Mouse (Mus musculus) layer of hippocampus, adult 6 months (tissue): ENCODE results near the gene Slc35b2. TPM values are rescaled to one million over a fixed set of nuclear protein-coding genes. Genes with fewer than 3 reads are reported as not detected.

ENCODE experiments used
- long read RNA-seq, 2 experiments: library from polyadenylated mRNA; unstranded; transcript quantifications; one replicate each; pipeline ENCODE4 v2.0.0; 2019 to 2020
- polyA plus RNA-seq: library from polyadenylated mRNA; unstranded; fragments of <200 nt; fragmentation: Nextera tagmentation; gene quantifications from 2 replicates; pipeline ENCODE4 v1.2.3, GENCODE M21; 2021

Slc35b2 gene
- 83.8 and 87.7 TPM in 2 replicates for polyA plus RNA-seq
- long read RNA-seq, experiment 1, transcript Slc35b2-205 (4 exons, 1,906 nt) = major isoform, 154 of 181 reads
- long read RNA-seq, experiment 1, partial matches to known transcripts = 15 of 181 reads
- long read RNA-seq, experiment 1, other reads (novel, unspliced or antisense) = 5 of 181 reads
- long read RNA-seq, experiment 2, transcript Slc35b2-205 (4 exons, 1,906 nt) = major isoform, 357 of 382 reads
- long read RNA-seq, experiment 2, partial matches to known transcripts = 6 of 382 reads
- long read RNA-seq, experiment 2, other reads (novel, unspliced or antisense) = 13 of 382 reads

DNA sequence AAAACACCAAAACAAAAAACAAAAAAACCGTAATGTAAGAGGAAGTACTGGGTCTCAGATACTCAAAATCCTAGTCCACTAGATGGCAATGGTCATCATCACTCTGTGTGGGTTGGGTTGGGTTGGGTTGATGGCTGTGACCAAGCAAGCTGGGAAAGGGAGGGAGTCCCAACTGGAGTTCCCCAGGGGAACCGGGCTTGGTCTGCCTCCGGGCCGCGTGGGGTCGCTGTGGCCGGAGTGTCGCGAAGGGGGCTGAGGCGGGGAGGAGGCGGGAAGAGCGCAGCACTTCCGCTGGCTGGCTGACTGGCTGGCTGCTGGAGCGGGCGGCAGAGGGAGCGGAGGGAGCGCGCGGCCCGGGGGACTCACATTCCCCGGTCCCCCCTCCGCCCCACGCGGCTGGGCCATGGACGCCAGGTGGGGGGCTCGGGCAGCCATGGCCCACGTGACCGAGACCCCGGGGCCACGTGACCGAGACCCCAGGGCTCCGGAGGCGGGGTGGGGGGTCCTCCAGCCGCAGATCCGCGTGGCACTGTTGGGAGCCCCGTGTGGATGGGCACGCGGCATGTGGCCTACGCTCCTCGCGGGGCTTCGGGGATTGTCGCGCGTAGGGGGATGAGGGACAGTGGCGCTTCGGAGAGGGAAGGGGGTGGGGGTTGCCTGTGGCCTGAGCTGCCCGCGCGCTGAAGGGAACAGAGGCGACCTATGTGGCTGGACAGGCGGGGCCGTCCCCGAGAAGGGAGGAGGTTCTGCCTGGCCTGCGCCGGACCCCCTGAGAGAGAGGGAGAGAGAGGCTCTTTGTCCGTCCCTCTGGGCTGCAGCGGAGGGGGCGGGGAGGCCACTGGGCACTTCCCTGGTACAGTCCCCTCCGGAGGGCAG, at the start of gene Slc35b2:
TSS of gene Slc35b2 (plus strand) at position 220 of the 876 bp plus-strand sequence.

DNA sequence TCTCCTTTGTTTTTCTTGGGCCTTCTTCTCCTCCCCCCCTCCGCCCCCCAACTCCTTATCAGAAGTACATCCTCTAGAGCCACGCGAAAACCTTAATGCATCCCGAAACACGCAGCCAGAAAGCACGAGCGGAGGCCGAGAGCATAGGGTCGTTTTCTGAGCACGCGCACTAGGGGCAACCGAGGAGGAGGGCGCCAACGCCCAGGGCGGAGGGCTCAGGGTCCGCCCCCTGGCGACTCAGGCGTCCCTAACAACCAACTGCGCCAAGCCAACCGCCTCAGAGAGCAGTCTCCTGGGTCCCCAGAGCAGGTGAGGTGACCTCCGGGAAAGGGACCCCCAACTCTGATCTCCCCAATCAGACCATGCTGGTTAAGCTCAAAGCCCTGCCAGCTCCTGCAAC, 40.4 kb upstream of the Slc35b2 start, which contains the start of gene Tcte1:
TSS of gene Tcte1 (plus strand) at position 172 of the 400 bp plus-strand sequence.

DNA sequence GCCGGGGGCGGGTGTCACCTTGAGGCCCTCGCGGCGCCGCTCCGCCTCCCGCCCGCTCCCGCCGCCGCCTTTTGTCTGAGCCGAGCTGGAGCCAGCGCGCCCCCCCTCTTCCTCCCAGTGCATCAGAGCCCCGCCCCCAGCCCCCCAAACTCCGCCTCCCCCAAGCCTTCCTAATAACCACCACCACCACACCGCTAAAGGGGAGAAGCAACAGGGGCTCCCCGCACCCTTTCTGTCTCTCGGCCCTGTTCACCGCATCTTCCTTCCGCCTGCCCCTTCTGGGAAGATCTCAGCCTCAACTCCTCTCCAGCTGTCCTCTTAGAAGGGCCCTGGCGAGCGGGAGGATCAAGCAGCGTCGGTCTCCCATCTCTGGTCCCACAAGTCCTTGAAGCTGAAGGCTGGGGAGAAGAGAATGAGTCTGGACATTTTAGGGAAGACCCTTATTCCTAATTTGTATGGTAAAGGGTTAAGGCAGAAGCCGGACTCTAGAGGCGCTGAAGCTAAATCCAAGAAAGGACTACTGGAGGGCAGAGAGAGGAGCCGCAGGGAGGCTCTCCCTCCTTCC, 14.0 kb upstream of the Slc35b2 start, which contains the start of gene Tmem151b:
TSS of gene Tmem151b (minus strand) at position 61 of the 565 bp plus-strand sequence.

DNA sequence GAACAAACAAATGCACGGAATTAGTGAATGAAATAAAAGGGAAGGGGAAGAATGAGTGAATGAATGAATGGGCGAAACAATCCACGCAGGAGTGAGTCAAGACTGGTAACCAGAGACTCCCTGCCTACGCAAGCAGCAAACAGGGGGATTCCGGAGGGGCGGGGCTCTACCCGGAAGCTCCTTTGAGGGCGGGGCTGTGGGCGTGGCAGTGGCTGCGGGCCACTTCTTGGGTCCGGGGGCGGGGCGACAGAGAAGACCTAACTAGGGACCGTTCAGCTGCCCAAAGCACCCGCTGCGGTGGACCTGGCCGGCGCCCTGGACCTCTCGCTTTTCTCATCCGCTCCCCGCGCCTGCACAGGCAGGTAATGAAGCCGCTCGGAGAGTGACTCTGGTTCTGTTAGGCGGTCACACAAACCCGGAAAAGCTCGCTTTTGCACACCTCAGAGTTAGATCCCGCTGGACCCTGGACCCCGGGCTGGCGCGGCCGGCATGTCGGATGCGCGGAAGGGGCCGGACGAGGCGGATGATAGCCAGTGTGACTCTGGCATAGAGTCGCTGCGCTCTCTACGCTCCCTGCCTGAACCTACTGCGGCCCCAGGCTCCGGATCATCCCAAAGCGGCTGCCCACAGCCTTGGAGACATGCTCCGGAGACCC, 8.1 kb upstream of the Slc35b2 start, which contains the start of gene Nfkbie:
TSS of gene Nfkbie (plus strand) at position 252 of the 655 bp plus-strand sequence.

DNA sequence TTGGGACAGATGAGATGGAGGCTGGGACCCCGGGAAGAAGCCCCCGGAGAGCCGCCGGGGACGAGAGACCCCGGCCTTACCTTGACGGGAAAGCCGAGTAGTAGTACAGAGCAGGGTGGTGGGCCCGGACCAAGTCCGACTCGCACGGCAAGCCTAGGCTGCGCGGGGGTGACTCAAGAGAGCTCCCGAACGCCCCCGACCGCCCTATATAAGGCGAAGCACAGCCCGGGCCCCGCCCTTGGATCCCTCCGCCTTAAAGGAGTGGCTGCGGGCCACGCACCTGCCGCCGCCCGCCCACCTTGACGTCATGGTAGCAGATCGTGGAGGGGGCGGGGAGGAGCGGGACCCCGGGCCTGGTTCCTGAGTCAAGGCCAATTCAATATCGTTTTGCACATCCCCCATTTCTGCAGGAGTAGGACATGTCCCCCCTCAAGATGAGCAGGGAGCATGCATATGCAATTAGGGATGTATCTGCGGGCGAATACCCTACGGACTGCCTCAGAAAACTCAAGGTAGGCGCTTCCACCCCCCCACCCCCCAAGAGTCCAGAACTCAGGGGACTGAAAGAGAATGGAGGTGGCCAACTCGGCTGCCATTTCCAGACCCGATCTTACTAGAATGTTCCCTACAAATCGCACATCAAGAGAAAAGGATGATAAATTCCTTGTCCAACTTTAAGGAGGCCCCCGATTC, 9.6 kb downstream of the Slc35b2 start, which contains the start of gene Hsp90ab1:
TSS of gene Hsp90ab1 (minus strand) at position 185 of the 693 bp plus-strand sequence.

DNA sequence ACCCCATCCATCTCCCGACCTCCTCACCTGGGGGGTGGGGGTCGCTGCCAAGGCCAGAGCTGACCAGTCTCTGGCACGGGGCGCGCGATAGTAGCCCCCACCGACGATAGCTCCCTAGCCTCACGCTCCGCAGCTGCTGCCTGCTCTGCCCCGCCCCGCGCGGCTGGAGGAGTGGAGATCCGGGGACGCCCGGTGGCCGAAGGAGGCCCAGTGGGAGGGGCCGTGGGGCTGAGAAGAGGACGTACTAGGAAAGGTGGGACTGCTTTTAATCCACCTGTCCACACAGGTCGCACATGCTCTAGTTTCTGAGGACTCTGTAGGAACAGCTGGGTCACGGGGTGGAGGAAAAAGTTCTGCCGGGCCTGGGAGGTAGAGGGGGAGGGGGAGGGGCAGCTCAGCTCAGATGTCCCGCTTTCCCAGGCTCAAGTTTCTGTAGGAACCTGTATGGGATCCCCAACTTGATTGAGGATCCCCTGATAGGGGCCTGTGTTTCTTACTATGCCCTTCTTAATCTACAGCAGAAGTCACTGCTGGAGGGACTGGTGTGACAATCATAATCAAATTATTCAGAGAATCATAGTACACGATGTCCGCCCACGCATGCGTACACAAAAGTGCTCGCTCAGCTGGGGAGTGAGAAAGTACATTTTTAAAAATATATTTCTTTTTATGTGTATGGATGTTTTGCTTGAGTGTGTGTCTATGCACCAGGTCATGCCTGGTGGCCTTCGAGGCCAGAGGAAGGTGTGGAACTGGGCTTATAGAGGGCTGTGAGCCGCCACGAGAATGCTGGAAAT, 36.0 kb downstream of the Slc35b2 start, which contains the start of gene Slc29a1:
TSS of gene Slc29a1 (minus strand) at position 161 of the 797 bp plus-strand sequence.

DNA sequence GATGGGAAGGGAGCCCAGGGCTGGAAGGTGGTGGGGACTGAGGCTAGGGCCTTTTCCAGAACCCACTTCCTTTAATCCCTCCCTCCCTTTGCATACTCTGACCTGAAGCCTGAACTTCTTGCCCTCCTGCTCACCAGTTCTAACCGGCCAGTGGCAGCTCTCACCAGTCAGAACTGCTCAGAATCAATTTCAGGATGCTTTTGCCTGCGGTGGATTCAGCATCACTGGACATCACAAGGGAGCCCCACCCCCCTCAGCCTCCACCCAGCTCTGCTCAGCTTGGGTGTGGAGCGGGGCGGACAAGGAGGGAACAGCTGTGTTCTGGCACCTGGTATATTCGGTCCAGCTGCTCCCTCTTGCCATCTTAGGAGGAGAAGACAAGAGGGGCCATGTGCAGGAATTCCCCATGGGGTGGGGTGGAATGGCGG, 38.2 kb downstream of the Slc35b2 start, which contains the start of gene Mymx:
TSS of gene Mymx (minus strand) at position 226 of the 428 bp plus-strand sequence.

Other genes starting within 250 kb of the Slc35b2 start
- 18.6 and 19.0 TPM in 2 replicates for gene Cdc5l, start 130.1 kb upstream of the Slc35b2 start, polyA plus RNA-seq
- gene Spats1, start 88.5 kb upstream of the Slc35b2 start, polyA plus RNA-seq = 5.1 and 6.3 TPM in 2 replicates
- 12.8 and 12.9 TPM in 2 replicates for gene Aars2, start 57.0 kb upstream of the Slc35b2 start, polyA plus RNA-seq
- 9.9 and 10.8 TPM in 2 replicates for gene Tcte1, start 40.4 kb upstream of the Slc35b2 start, polyA plus RNA-seq
- 18.5 and 20.3 TPM in 2 replicates for gene Tmem151b, start 14.2 kb upstream of the Slc35b2 start, polyA plus RNA-seq
- 1.6 and 1.8 TPM in 2 replicates for gene Nfkbie, start 8.2 kb upstream of the Slc35b2 start, polyA plus RNA-seq
- gene Hsp90ab1, start 9.4 kb downstream of the Slc35b2 start, polyA plus RNA-seq = 3,458 and 3,875 TPM in 2 replicates
- 26.0 and 26.3 TPM in 2 replicates for gene Slc29a1, start 35.7 kb downstream of the Slc35b2 start, polyA plus RNA-seq
- gene Mymx, start 38.2 kb downstream of the Slc35b2 start, polyA plus RNA-seq = not detected in 2 replicates
- gene Capn11, start 95.5 kb downstream of the Slc35b2 start, polyA plus RNA-seq = 0.05 TPM in 1 of 2 replicates, not detected in the other
- gene Mrpl14, start 122.4 kb downstream of the Slc35b2 start, polyA plus RNA-seq = 155 TPM in 2 replicates
- gene Tmem63b, start 123.0 kb downstream of the Slc35b2 start, polyA plus RNA-seq = 61.9 and 72.1 TPM in 2 replicates
- 0.64 and 0.90 TPM in 2 replicates for gene 1600014C23Rik, start 170.0 kb downstream of the Slc35b2 start, polyA plus RNA-seq